Mouse (Mus musculus): ENCODE data around the gene Mtss1l.

Mtss1l gene

GRCm38 (mm10) chr8:110706288-110706870 is 14.9 kb upstream of the Mtss1l start:
- DNase-seq (ENCODE audit: low read depth, low spot score): no peak

- no peak for DNase-seq (ENCODE audit: low read depth, low spot score)
These were observed 12.8 kb upstream of the Mtss1l start for GRCm38 (mm10) chr8:110708429-110708828.

- no peak for DNase-seq (ENCODE audit: low read depth, low spot score)
These were observed 10.7 kb upstream of the Mtss1l start for GRCm38 (mm10) chr8:110710593-110710992.

DNA sequence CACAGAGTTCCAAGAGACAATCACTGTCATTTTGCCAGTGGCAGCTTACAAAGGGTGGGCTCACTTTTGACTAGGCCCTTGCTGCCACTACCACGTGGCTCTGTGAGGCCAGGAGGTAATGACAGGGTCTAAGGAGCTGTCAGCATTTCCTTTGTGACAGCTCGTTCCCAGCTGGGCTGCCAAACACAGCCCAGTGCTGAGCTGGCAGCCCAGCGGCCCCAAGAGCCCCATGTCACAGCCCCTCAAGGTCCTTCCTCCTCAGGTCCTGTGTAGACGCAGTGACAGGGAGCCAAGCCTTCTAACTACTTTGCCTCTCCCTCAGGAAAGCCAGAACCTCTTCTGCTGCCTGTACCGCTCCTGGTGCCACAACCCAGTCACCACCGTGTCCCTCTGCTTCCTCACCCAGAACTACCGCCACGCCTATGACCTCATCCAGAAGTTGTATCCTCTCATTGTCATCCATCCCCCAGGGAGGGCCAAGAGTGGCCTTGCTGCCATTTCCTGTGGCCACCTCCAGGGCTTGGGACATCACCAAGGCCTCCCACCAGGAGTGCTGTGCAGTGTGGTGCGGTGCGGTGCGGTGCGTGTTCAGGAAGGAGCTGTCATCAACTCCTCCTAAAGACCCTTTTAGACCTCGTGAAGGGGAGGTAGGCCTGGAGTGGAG is 9.9 kb upstream of the Mtss1l start:
- no peak for DNase-seq (ENCODE audit: low read depth, low spot score)

DNA sequence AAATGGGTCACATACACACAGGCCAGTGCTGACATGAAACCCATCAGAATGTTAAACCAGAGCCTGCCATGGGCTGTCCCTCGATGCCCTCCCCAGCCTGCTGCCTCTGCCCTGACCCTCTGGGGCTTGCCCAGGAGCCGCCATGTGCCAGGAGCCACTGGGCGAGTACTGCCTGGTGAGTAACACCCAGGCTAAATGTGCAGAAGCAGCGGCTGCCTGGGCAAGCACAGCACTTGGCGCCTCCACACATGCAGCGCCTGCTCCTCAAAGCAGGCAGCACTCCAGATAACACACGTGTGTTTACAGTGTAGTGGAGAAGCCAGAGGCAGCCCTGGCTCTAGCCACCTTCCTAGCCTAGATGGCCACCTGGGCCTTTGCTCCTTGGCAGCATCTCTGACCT is 8.2 kb upstream of the Mtss1l start:
- no peak for DNase-seq (ENCODE audit: low read depth, low spot score)

DNA sequence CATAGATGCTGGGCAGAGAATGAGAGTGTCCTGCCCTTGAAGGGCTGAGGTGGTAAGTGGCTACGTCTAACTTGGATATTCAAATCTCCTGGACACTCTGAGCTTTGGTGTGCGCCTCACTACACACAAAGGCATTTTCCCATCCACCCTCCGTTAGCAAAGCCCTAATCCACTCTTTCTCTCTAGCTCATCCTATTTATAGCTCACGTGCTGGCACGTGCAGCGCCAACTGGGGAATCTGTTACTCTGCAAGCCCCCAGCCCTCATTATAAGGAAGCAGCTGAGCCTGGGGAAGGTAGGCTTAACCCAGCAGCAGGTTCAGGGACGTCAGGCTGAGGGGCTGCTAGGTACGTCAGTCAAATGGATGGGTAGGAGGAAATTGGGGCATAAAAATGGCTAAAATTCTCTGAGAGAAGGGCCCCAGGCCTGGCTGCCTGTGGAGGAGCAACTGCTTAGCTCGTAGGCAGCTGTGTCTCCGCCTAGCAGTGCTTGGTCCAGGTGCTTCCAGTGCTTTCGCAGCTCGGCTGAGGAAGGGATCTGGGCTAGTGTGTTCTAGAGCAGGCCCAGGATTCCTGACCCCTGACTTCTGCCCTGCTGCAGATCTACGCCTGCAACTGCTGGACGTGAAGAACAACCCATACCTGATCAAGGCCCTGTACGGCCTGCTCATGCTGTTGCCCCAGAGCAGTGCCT is 6.3 kb upstream of the Mtss1l start:
- DNase-seq (ENCODE audit: low read depth, low spot score): no peak

DNA sequence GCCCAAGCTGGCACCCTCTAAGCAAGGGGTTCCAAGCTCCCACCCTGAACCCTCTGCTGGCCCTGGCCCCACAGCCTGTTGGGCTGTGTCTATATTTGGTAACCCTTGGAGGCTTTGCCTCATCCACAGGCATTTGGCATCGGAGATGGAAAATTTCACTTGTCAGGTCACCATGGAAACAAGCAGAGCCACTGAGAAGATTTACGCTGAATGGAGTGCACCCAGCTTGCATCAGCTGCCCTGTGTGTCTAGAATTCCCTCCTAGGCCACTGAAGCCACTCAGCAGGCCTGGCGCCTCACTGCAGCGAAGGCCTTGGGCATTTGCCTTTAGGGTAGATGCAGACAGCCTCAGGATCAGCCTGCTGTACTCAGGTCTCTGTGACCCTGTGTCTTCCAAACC is 5.2 kb upstream of the Mtss1l start:
- no peak for DNase-seq (ENCODE audit: low read depth, low spot score)

GRCm38 (mm10) chr8:110717131-110717530 is 4.1 kb upstream of the Mtss1l start:
- DNase-seq (ENCODE audit: low read depth, low spot score): no peak

DNA sequence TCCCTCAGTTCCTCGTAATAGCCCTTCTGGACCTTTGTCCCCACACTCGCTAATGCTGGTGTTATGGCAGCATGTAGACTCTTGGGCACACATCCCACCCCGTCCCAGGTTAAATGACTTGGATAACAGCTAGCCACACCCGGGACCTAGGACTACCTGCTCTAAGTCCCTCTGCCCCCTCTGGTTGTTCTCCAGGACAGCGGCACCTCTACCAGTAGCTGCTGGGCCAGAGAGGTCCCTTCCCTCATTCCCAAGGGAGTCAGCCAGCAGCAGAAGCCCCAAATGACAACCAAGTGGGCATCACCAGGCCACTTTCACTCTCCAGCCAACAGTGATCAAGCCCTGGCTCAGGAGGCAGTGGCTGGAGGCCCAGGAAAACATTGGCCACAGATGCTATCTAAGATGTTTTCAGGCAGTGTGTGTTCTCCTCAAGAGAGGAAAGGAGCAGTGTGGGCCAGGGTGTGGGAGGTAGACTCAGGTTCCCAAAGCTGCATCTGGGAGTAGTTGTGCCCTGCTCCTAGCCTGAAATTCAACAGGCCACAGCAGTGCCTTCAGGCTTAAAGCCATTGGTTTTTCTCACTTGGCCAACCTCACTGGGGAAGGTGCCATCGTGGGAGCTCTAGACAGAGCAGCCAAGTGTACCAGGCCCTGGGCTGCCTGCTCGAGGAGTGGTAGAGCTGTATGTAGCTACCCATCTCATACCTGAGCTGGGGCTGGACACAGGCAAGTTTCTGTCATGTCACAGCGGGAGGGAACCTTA is 2.9 kb upstream of the Mtss1l start:
- no peak for DNase-seq (ENCODE audit: low read depth, low spot score)

DNA sequence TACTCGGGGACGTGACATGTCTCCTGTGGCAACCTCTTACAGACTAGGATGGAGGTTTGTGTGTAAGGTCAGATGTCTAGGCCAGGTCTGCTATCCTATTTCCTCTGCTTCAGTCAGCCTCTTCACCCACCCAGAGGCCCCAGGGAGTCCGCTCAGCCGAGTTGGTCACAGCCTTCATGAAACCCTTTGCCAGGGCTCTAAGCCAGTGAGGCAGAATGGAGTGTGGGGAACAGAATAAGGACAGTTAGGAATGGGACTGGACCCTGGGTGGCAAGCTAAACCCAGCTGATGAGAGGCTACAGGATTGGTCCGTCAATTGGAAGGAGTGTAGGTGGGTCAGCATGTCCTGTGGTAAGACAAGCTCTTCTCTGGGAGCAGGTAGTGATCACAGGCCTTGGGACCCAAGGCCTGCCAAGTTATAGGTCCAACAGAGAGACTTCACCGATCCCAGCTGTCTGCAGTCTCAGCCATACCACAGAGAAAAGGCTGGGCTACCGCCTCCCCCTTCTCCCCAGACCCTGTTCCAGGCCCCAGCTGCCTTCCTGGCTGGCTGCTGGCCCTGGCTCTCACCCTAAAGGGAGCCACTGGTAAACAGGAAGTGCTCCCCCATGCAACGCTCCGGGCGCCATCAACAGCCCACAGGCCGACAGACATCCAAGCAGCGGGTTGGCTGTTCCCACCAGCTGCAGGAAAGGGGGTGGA is 2.2 kb upstream of the Mtss1l start:
- DNase-seq (ENCODE audit: low read depth, low spot score): no peak

DNA sequence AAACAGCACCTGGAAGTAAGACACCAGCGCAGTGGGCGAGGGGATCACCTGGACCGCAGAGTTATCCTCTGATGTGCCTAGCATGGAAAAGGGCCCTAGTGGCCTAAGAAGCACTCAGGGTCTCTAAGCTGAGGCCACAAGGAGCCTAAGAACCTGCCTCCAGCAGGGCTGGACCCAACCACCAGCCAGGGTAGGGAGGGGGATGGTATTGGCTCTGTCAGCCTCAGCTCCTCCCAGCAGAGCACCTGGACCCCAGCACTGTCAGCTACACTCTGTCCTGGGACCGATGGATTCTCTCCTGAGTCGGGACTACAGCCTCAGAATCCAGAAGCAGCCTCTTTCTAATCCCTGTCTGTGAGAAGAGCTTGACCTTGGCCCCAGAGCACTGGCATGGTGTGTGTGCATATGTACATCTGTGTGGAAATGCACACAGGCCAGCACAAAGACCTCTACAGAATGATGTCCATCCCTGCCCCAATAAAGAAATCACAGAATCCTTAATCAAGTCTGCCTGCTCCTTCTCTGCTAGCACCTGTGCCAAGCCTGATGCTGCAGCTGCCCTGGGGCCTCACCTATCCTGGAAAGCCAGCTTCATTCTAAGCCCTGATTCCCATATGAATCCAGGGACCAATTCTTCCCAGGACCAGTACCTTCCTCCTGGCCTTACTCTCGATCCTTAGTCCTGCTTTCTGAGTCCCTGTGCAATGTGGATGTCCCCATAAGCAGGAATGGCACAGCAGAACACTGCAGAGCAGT is 1.2 kb upstream of the Mtss1l start:
- no peak for DNase-seq (ENCODE audit: low read depth, low spot score)

- peak; percentile 47 for DNase-seq (ENCODE audit: low read depth, low spot score)
These were observed 534 bp downstream of the Mtss1l start for GRCm38 (mm10) chr8:110721606-110722413.

GRCm38 (mm10) chr8:110722414-110723011 is 1.2 kb downstream of the Mtss1l start:
- no peak for DNase-seq (ENCODE audit: low read depth, low spot score)

DNA sequence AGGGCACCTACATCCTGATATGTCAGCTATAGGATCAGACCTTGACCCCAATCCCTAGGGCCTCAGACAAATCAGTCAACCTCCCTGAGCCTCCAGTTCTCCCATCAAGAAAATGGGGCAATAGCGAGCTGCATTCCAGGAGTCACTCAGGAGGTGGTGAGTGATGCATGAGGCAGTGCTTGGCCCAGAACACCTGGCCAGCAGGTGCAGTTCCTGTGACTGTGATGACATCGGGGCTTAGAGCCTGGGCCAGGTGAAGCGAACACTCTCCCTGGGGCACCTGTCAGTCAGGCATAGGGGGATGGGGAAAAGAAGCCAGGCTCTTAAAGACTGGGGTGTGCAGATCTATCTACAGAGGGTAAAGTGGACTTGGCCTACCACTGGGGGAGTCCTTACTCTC is 3.2 kb downstream of the Mtss1l start:
- no peak for DNase-seq (ENCODE audit: low read depth, low spot score)

DNA sequence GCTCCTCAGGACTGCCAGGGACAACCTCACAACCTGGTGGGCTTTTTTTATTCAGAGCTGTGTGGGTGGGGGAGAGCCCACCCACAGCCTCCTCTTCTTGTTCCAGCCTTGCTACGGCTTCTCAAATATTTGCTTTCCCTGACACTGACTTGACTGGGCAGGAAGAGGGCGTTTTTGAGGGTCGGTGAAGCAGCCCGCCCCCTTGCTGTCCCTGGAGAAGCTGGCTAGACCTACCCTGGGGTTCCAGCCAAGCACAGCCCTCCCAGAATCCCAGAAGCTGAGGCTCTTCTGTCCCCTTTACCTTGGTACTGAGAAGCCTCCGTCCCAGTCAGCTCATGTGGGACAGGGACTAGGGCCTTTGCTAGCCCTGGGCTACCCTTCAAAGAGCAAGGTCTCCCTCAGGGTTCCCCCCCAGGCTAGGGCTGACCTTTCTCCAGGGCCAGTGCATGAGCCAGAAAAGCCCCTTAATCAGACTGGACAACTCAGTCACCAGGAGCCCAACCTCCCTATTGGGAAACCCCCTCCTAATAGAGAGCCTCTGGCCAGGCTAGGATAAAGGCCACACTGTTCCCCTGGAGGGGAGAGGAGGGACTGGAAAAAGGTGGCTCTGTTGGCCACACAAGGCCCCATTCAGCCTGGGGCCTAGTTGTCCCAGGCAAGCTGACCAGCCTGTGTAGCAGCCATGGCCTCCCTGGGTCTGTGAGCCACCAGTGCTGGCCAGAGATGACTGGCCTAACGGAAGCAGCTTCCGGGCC is 4.0 kb downstream of the Mtss1l start:
- no peak for DNase-seq (ENCODE audit: low read depth, low spot score)

DNA sequence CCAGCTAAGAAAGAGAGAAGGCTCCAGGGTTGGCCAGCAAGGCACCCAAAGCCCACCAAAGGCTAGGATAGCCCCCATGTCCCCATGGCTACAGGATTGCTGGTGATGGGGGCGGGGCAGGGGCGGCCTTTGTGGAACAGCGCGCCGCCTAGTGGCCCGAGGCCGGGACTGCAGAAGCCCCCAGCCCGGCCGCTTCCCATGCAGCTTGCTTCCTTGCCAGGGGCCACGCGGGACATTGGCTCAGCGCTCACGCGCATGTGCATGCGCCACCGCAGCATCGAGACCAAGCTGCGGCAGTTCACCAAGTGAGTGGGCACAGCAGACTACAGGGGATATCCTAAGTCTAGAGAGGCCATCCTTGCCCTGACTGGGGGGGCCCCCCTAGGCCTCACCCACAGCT is 5.6 kb downstream of the Mtss1l start:
- DNase-seq (ENCODE audit: low read depth, low spot score): peak; percentile 84

- no peak for DNase-seq (ENCODE audit: low read depth, low spot score)
These were observed 10.1 kb downstream of the Mtss1l start for GRCm38 (mm10) chr8:110731346-110731859.

- no peak for DNase-seq (ENCODE audit: low read depth, low spot score)
These were observed 11.8 kb downstream of the Mtss1l start for GRCm38 (mm10) chr8:110733036-110733435.
